Mouse (Mus musculus): ENCODE data around the gene Rusc2. TPM values are rescaled to one million over a fixed set of nuclear protein-coding genes. Genes with fewer than 3 reads are reported as not detected.

The Rusc2 gene
- polyA plus RNA-seq, 1 experiment from 2014 or later, result 23.4 TPM

- DNase-seq (ENCODE audit: low spot score), result no peak
- Histone ChIP-seq H3K4me2 (replicated peaks; ENCODE audit: low read depth, low read length) (no peak overlapping the region), H3K9ac (replicated peaks; ENCODE audit: low read depth) (no peak overlapping the region), H3K9me3 (ENCODE audit: low read length) (no peaks in the 10 kb centered on the region), H3K4me3 (ENCODE audit: low read depth, low read length) (no peak overlapping the region), H3K4me1 (ENCODE audit: insufficient read depth, low read depth, low read length) (no peaks in the 10 kb centered on the region), H3K36me3 (ENCODE audit: insufficient read depth, low read length) (no peaks in the 10 kb centered on the region), H3K27ac (ENCODE audit: low read length) (no peak overlapping the region), H3K27me3 (replicated peaks; ENCODE audit: insufficient read depth, low read length) (no peaks in the 10 kb centered on the region)
- TF ChIP-seq EP300 (IDR thresholded peaks at IDR 0.05), result no peak
- no peak for TF ChIP-seq CTCF (IDR thresholded peaks at IDR 0.05)
- ATAC-seq, result no peak
- WGBS, result 88% methylated on average over 9 of the region's 9 CpGs
Measured at GRCm38 (mm10) chr4:43367787-43368186, 14.0 kb upstream of the Rusc2 start.

DNA sequence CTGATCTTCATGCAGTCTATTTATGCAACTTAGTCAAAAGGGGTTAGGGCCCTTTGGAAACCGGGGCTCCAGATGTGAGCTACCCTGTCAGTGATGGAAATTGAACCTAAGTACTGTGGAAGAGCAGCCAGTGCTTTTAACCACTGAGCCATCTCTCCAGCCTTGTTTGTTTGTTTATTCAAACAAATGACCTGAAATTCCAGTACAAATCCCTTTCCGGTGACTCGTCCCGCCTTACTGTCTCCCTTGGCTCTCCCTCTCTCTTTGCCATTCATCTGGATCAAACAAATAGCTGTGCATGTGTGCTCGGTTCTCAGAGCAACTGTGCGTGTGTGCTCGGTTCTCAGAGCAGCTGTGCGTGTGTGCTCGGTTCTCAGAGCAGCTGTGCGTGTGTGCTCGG lies 10.4 kb upstream of the Rusc2 start:
- H3K36me3 ChIP-seq (ENCODE audit: insufficient read depth, low read length), result no peaks in the 10 kb centered on the region
- H3K27ac ChIP-seq (ENCODE audit: low read length), result no peak overlapping the region
- TF ChIP-seq CTCF (IDR thresholded peaks at IDR 0.05), result no peak
- TF ChIP-seq EP300 (IDR thresholded peaks at IDR 0.05), result no peak
- no peaks in the 10 kb centered on the region for H3K9me3 ChIP-seq (ENCODE audit: low read length)
- ATAC-seq (no peak), DNase-seq (ENCODE audit: low spot score) (no peak)
- H3K4me3 ChIP-seq (ENCODE audit: low read depth, low read length), result no peak overlapping the region
- no peaks in the 10 kb centered on the region for H3K27me3 ChIP-seq (replicated peaks; ENCODE audit: insufficient read depth, low read length)
- no peaks in the 10 kb centered on the region for H3K4me1 ChIP-seq (ENCODE audit: insufficient read depth, low read depth, low read length)
- H3K9ac ChIP-seq (replicated peaks; ENCODE audit: low read depth), result no peak overlapping the region
- no peak overlapping the region for H3K4me2 ChIP-seq (replicated peaks; ENCODE audit: low read depth, low read length)
- WGBS, result 52% methylated on average over 9 of the region's 11 CpGs

DNA sequence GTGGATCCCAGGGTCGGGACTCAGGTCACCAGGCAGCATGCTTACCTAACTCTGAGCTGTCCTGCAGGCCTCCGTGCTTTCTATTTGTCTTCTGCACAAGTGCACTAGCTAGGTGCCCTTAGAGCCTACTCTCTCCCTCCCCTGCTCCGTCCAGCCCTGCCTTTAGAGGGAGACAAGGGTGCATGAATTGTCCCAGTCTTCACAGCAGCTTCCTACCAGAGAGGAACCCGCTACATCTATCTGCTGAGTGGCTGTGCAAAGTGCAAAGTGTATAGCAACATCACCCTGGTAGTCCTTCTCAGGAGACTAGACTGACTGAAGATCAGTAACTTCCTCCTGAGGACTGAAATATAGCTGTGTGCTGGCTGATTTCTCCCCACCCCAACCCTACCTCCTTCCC lies 9.6 kb upstream of the Rusc2 start:
- Histone ChIP-seq H3K4me1 (ENCODE audit: insufficient read depth, low read depth, low read length) (no peaks in the 10 kb centered on the region), H3K9me3 (ENCODE audit: low read length) (no peaks in the 10 kb centered on the region), H3K27me3 (replicated peaks; ENCODE audit: insufficient read depth, low read length) (no peaks in the 10 kb centered on the region), H3K4me2 (replicated peaks; ENCODE audit: low read depth, low read length) (no peak overlapping the region), H3K9ac (replicated peaks; ENCODE audit: low read depth) (no peak overlapping the region), H3K27ac (ENCODE audit: low read length) (no peak overlapping the region), H3K4me3 (ENCODE audit: low read depth, low read length) (no peak overlapping the region), H3K36me3 (ENCODE audit: insufficient read depth, low read length) (no peaks in the 10 kb centered on the region)
- TF ChIP-seq EP300 (IDR thresholded peaks at IDR 0.05) (no peak), CTCF (IDR thresholded peaks at IDR 0.05) (peak; percentile 64)
- peak; percentile 56 for DNase-seq (ENCODE audit: low spot score)
- peak; percentile 77 for ATAC-seq
- WGBS, result 47% methylated on average over 4 of the region's 4 CpGs

GRCm38 (mm10) chr4:43374266-43374665 lies 7.5 kb upstream of the Rusc2 start:
- no peak for ATAC-seq
- no peaks in the 10 kb centered on the region for H3K4me1 ChIP-seq (ENCODE audit: insufficient read depth, low read depth, low read length)
- no peak overlapping the region for H3K9ac ChIP-seq (replicated peaks; ENCODE audit: low read depth)
- no peak overlapping the region for H3K4me2 ChIP-seq (replicated peaks; ENCODE audit: low read depth, low read length)
- DNase-seq (ENCODE audit: low spot score), result no peak
- H3K27ac ChIP-seq (ENCODE audit: low read length), result no peak overlapping the region
- H3K4me3 ChIP-seq (ENCODE audit: low read depth, low read length), result no peak overlapping the region
- H3K27me3 ChIP-seq (replicated peaks; ENCODE audit: insufficient read depth, low read length), result no peaks in the 10 kb centered on the region
- WGBS, result 63% methylated on average over 4 of the region's 4 CpGs
- TF ChIP-seq CTCF (IDR thresholded peaks at IDR 0.05), result no peak
- TF ChIP-seq EP300 (IDR thresholded peaks at IDR 0.05), result no peak
- H3K36me3 ChIP-seq (ENCODE audit: insufficient read depth, low read length), result no peaks in the 10 kb centered on the region
- no peaks in the 10 kb centered on the region for H3K9me3 ChIP-seq (ENCODE audit: low read length)

DNA sequence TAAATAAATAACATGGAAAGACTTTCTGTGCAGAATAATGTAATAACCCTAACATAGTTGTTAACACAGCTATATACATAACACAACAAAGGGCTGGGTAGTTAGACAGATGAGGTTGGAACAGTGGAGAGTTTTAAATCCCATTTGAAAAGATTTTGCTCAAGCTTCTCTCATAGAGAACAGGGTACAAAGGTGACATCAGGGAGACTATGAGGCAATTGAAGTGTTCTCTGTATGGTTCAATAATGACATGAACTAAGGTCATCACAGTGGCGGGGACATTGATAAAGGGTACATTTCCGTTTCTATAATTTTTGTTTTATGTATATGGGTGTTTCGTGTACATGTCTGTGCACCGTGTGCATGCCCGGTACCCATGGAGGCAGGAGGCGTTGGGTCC lies 2.2 kb upstream of the Rusc2 start:
- no peaks in the 10 kb centered on the region for H3K27me3 ChIP-seq (replicated peaks; ENCODE audit: insufficient read depth, low read length)
- no peak for TF ChIP-seq EP300 (IDR thresholded peaks at IDR 0.05)
- DNase-seq (ENCODE audit: low spot score) (no peak), ATAC-seq (no peak)
- no peak overlapping the region for H3K27ac ChIP-seq (ENCODE audit: low read length)
- 85% methylated on average over 6 of the region's 6 CpGs for WGBS
- H3K9ac ChIP-seq (replicated peaks; ENCODE audit: low read depth), result no peak overlapping the region
- no peaks in the 10 kb centered on the region for H3K9me3 ChIP-seq (ENCODE audit: low read length)
- H3K4me1 ChIP-seq (ENCODE audit: insufficient read depth, low read depth, low read length), result peaks cover 7% of the 10 kb centered on the region
- no peaks in the 10 kb centered on the region for H3K36me3 ChIP-seq (ENCODE audit: insufficient read depth, low read length)
- H3K4me3 ChIP-seq (ENCODE audit: low read depth, low read length), result no peak overlapping the region
- H3K4me2 ChIP-seq (replicated peaks; ENCODE audit: low read depth, low read length), result no peak overlapping the region

- Histone ChIP-seq H3K4me3 (ENCODE audit: low read depth, low read length) (peak overlapping the region; percentile 77), H3K27me3 (replicated peaks; ENCODE audit: insufficient read depth, low read length) (no peaks in the 10 kb centered on the region), H3K4me2 (replicated peaks; ENCODE audit: low read depth, low read length) (peak overlapping the region; percentile 85), H3K27ac (ENCODE audit: low read length) (peak overlapping the region; percentile 96), H3K36me3 (ENCODE audit: insufficient read depth, low read length) (no peaks in the 10 kb centered on the region), H3K9me3 (ENCODE audit: low read length) (no peaks in the 10 kb centered on the region), H3K4me1 (ENCODE audit: insufficient read depth, low read depth, low read length) (peaks cover 7% of the 10 kb centered on the region), H3K9ac (replicated peaks; ENCODE audit: low read depth) (peak overlapping the region; percentile 91)
- no peak for TF ChIP-seq EP300 (IDR thresholded peaks at IDR 0.05)
- no peak; the same call in 1 of the 2 replicates for TF ChIP-seq CTCF (IDR thresholded peaks at IDR 0.05)
- WGBS, result 31% methylated on average over 10 of the region's 10 CpGs
- ATAC-seq (no peak), DNase-seq (ENCODE audit: low spot score) (no peak)
Measured at GRCm38 (mm10) chr4:43380951-43381350, 828 bp upstream of the Rusc2 start.

All from lung, postnatal 0 days (tissue).